Mouse (Mus musculus) spleen, adult 2 months (tissue): ENCODE data around the gene Rspo3. TPM values are rescaled to one million over a fixed set of nuclear protein-coding genes. Genes with fewer than 3 reads are reported as not detected.

Source experiments
- DNase-seq, 2 experiments: peaks; one replicate each; pipeline versions ENCODE4 v3.0.0 to v3.0.0-alpha.2; 2012 to 2021; ENCODE audit warnings: low spot score in 2 of 2, low read depth in 1 of 2
- H3K27ac ChIP-seq: fragments of 200-500 bp; 2 replicates; pipeline ENCODE4 v1.5.1; 2012; ENCODE audit warnings: low read length, inconsistent platforms; ENCODE audit not compliant: insufficient read depth
- H3K27me3 ChIP-seq: fragments of 200-500 bp; 2 replicates; pipeline ENCODE4 v1.6.1; 2012; ENCODE audit warnings: mild to moderate bottlenecking, moderate library complexity, low read length, inconsistent platforms; ENCODE audit not compliant: control insufficient read depth, insufficient read depth
- H3K36me3 ChIP-seq: fragments of 200-500 bp; 2 replicates; pipeline ENCODE4 v1.6.1; 2012; ENCODE audit warnings: mild to moderate bottlenecking, low read length, inconsistent platforms; ENCODE audit not compliant: control insufficient read depth, insufficient read depth
- H3K4me1 ChIP-seq: fragments of 200-500 bp; 2 replicates; pipeline ENCODE4 v1.6.1; 2011; ENCODE audit warnings: inconsistent platforms; ENCODE audit not compliant: control insufficient read depth, insufficient read depth, insufficient read length
- H3K4me3 ChIP-seq: fragments of 200-500 bp; 2 replicates; pipeline ENCODE4 v1.5.1; 2011; ENCODE audit warnings: mild to moderate bottlenecking, inconsistent platforms; ENCODE audit not compliant: insufficient read depth, insufficient read length; ENCODE audit errors: extremely low read depth
- CTCF ChIP-seq: fragments of 200-500 bp; IDR thresholded peaks from 2 replicates; pipeline ENCODE4 v1.5.1; 2011; ENCODE audit warnings: mild to moderate bottlenecking, inconsistent platforms; ENCODE audit not compliant: insufficient read depth, insufficient read length, insufficient replicate concordance; ENCODE audit errors: extremely low read depth
- POLR2A ChIP-seq: fragments of 200-500 bp; IDR thresholded peaks from 2 replicates; pipeline ENCODE4 v1.6.1; 2011; ENCODE audit warnings: low read depth, low read length, inconsistent platforms
- WGBS: fragments of 180-500 bp; shearing (Covaris S2); methylation state at CpG from one replicate; pipeline ENCODE4 v1.1.7; 2018; 5-methylcytosine and 5-hydroxymethylcytosine counted together
- polyA plus RNA-seq: library from polyadenylated mRNA; depleted of rRNA; stranded (reverse); fragments of >200 nt; gene quantifications from 2 replicates; pipeline ENCODE4 v1.2.3, GENCODE M21; 2012; rRNA removed

The Rspo3 gene
- 0.18 and 0.28 TPM in 2 replicates for polyA plus RNA-seq

DNA sequence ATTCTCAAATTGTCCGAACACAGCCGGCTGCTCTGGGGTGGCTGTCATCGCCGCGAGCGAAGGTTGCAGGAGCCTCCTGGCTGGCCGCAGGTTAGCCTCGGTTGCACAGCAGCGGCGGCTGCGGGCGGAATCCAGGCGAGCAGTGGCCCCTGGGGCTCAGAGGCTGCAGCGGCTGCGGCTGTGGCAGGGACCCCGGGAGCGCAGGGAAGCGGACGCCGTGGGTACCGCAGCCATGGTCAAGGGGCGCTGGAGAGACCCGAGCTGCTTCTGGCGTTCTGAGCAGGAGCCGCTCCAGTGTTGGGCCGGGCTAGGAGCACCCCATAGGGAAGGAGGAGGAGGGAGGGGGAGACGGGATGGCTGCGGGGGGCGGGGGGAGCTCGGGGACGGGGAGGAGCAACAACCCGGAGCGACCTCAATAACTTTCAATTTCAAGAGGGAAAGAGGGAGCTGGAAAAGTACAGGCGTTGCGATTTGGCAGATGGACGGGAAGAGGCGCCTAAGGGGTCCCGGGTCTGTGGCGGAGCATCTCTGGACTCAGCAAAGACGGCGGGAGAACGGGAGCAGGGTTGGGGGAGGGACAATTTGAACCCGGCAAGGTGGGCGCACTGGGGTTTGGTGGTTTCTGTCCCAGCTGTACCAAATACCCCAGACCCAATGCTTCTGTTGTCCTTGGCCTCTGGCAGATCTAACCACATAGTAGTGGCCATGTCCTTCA is at the start of gene Rspo3:
TSS of gene Rspo3 (minus strand) at position 322 of the 715 bp plus-strand sequence.
- Histone ChIP-seq H3K4me3 (peak within 1 kb of the TSS; percentile 4; the same call in 1 of the 2 replicates), H3K4me1 (no peaks in the 10 kb centered on the region), H3K27me3 (peaks cover 17% of the 10 kb centered on the region), H3K27ac (no peak within 1 kb of the TSS), H3K36me3 (no peaks in the 10 kb centered on the region)
- TF ChIP-seq CTCF = no peak
- TF ChIP-seq POLR2A = no peak
- DNase-seq = no peak
- WGBS = 5% methylated on average over 43 of the region's 44 CpGs

- H3K27ac ChIP-seq = no peak overlapping the region
- DNase-seq = no peak
- TF ChIP-seq POLR2A (no peak), CTCF (no peak)
- H3K4me1 ChIP-seq = no peaks in the 10 kb centered on the region
- H3K36me3 ChIP-seq = no peaks in the 10 kb centered on the region
- no peak overlapping the region for H3K4me3 ChIP-seq
- WGBS = 72% methylated on average over 3 of the region's 3 CpGs
- no peaks in the 10 kb centered on the region for H3K27me3 ChIP-seq
Observed at GRCm38 (mm10) chr10:29581940-29582339, 46.3 kb upstream of the Rspo3 start.

DNA sequence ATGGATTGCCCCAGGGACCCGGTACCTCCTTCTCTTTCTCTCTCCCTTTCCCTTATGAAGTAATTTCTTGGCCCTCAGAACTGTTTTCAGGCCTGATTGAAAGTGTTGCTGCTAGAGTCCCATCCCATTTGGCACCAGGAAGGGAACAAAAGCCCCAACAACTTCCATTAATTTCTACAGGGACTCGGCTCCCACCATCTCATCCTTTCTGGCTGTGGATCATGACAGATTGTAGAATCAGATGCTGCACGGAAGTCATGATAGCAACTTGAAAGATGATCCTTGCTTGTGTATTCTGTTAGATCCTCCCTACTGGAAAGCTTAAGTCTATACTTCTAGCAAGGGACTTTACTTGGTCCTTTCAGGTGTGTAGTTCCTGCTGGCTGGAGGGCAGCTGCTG is 45.8 kb upstream of the Rspo3 start:
- TF ChIP-seq CTCF = no peak
- no peak for TF ChIP-seq POLR2A
- Histone ChIP-seq H3K27me3 (no peaks in the 10 kb centered on the region), H3K4me1 (no peaks in the 10 kb centered on the region), H3K4me3 (no peak overlapping the region), H3K36me3 (no peaks in the 10 kb centered on the region), H3K27ac (no peak overlapping the region)
- no peak for DNase-seq
- WGBS = 83% methylated on average over 3 of the region's 3 CpGs

DNA sequence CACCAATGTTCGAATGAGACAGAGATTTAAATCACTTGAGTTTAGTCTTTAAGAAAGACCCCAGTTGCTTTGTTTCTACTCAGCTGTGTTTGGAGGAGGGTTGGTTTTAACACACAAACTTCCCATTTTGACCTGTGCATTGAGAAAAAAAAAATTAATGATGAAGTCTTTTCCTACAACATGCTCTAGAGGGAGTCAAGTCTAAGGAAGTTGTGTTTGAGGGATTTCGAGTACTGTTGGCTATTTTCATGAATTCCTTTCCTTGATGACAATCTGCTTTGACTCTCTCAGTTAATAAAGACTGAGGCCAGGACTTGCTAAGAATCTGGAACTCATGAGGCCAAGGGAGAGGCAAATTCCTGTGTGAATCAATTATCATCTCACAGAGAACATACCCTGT is 20.3 kb upstream of the Rspo3 start:
- Histone ChIP-seq H3K27me3 (no peaks in the 10 kb centered on the region), H3K4me3 (no peak overlapping the region), H3K4me1 (no peaks in the 10 kb centered on the region), H3K27ac (no peak overlapping the region), H3K36me3 (no peaks in the 10 kb centered on the region)
- no peak for DNase-seq
- TF ChIP-seq POLR2A (no peak), CTCF (no peak)
- 44% methylated on average over 2 of the region's 2 CpGs for WGBS

- no peak for TF ChIP-seq CTCF
- TF ChIP-seq POLR2A = no peak
- no peak overlapping the region for H3K27ac ChIP-seq
- H3K36me3 ChIP-seq = no peaks in the 10 kb centered on the region
- H3K27me3 ChIP-seq = no peaks in the 10 kb centered on the region
- no peak overlapping the region for H3K4me3 ChIP-seq
- no peaks in the 10 kb centered on the region for H3K4me1 ChIP-seq
- DNase-seq = no peak
- WGBS = 78% methylated on average over 2 of the region's 2 CpGs
Observed at GRCm38 (mm10) chr10:29554365-29554764, 18.7 kb upstream of the Rspo3 start.

- WGBS = 90% methylated on average over 3 of the region's 3 CpGs
- DNase-seq = no peak
- Histone ChIP-seq H3K27me3 (no peaks in the 10 kb centered on the region), H3K27ac (no peak overlapping the region), H3K36me3 (no peaks in the 10 kb centered on the region), H3K4me1 (no peaks in the 10 kb centered on the region), H3K4me3 (no peak overlapping the region)
- no peak for TF ChIP-seq CTCF
Observed at GRCm38 (mm10) chr10:29542982-29543381, 7.3 kb upstream of the Rspo3 start.

DNA sequence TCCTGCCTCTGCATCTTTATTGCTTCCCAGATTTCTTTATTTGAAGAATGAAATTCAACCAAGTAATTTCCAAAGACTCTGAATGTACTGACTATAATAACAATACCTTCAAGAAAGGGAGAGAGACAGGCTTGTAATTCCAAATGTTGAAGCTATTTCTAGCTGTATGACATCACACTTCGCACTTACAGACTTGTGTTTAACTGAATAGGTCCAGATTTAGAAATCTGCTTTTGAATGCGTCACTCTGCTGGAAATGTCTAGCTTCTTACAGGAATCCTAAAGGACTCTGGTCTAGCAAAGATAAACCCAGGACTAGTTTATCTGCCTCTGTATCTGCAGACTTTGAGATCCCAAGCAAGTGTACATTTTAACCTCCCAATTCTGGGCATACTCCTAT is 3.8 kb upstream of the Rspo3 start:
- Histone ChIP-seq H3K27me3 (peaks cover 8% of the 10 kb centered on the region; the same call in 1 of the 2 replicates), H3K27ac (no peak overlapping the region), H3K4me1 (no peaks in the 10 kb centered on the region), H3K4me3 (no peak overlapping the region), H3K36me3 (no peaks in the 10 kb centered on the region)
- DNase-seq = no peak
- 64% methylated on average over 2 of the region's 2 CpGs for WGBS
- no peak for TF ChIP-seq POLR2A
- TF ChIP-seq CTCF = no peak
